Mouse (Mus musculus) forebrain, embryonic 11.5 days (tissue): ENCODE data around the gene Calcb. TPM values are rescaled to one million over a fixed set of nuclear protein-coding genes. Genes with fewer than 3 reads are reported as not detected.

Source experiments
- ATAC-seq: fragments of 200-750 bp; cut with Nextera tagmentation; replicated peaks from 2 replicates; pipeline ENCODE4 v1.8.0; 2017; ENCODE audit warnings: moderate TSS enrichment; ENCODE audit not compliant: low FRiP score
- DNase-seq: peaks from one replicate; pipeline ENCODE4 v3.0.0-alpha.2; 2017; ENCODE audit warnings: low spot score
- H3K27ac ChIP-seq: fragments of 300-500 bp; sonication (generic); 2 replicates; pipeline ENCODE4 v1.5.1; 2014; ENCODE audit warnings: low read depth, low read length
- H3K27me3 ChIP-seq: fragments of 300-500 bp; sonication (generic); 2 replicates; pipeline ENCODE4 v1.6.1; 2014; ENCODE audit warnings: mild to moderate bottlenecking, low read length, mixed read lengths; ENCODE audit not compliant: control insufficient read depth, insufficient read depth
- H3K36me3 ChIP-seq: fragments of 300-500 bp; sonication (generic); 2 replicates; pipeline ENCODE4 v1.6.1; 2014; ENCODE audit warnings: mild to moderate bottlenecking, low read length, moderate library complexity, mixed read lengths; ENCODE audit not compliant: control insufficient read depth, insufficient read depth
- H3K4me1 ChIP-seq: fragments of 300-500 bp; sonication (generic); replicated peaks from 2 replicates; pipeline ENCODE4 v1.6.1; 2014; ENCODE audit warnings: low read length, mixed read lengths; ENCODE audit not compliant: control insufficient read depth, insufficient read depth
- H3K4me2 ChIP-seq: fragments of 300-500 bp; sonication (generic); 2 replicates; pipeline ENCODE4 v1.6.1; 2014; ENCODE audit warnings: low read depth, mild to moderate bottlenecking, low read length, moderate library complexity, mixed read lengths; ENCODE audit not compliant: severe bottlenecking
- H3K4me3 ChIP-seq: fragments of 300-500 bp; sonication (generic); 2 replicates; pipeline ENCODE4 v1.5.1; 2014; ENCODE audit warnings: low read depth, low read length
- H3K9ac ChIP-seq: fragments of 300-500 bp; sonication (generic); 2 replicates; pipeline ENCODE4 v1.6.1; 2014; ENCODE audit warnings: low read length
- H3K9me3 ChIP-seq: fragments of 300-500 bp; sonication (generic); 2 replicates; pipeline ENCODE4 v1.6.1; 2016; ENCODE audit warnings: low read length, mixed read lengths; ENCODE audit not compliant: control insufficient read depth
- WGBS: fragments of 180-500 bp; shearing (Covaris S2); extraction: QIAGEN DNeasy Blood & Tissue Kit; methylation state at CpG from one replicate; pipeline ENCODE4 v1.1.7; 2014; 5-methylcytosine and 5-hydroxymethylcytosine counted together
- polyA plus RNA-seq: library from polyadenylated mRNA; unstranded; fragments of >200 nt; fragmentation: Nextera tagmentation; extraction: Ambion mirVana; gene quantifications from 2 replicates; pipeline ENCODE4 v1.2.1, GENCODE M21; 2014

Gene Calcb
- polyA plus RNA-seq, 1 experiment from 2014 or later = not detected

DNA sequence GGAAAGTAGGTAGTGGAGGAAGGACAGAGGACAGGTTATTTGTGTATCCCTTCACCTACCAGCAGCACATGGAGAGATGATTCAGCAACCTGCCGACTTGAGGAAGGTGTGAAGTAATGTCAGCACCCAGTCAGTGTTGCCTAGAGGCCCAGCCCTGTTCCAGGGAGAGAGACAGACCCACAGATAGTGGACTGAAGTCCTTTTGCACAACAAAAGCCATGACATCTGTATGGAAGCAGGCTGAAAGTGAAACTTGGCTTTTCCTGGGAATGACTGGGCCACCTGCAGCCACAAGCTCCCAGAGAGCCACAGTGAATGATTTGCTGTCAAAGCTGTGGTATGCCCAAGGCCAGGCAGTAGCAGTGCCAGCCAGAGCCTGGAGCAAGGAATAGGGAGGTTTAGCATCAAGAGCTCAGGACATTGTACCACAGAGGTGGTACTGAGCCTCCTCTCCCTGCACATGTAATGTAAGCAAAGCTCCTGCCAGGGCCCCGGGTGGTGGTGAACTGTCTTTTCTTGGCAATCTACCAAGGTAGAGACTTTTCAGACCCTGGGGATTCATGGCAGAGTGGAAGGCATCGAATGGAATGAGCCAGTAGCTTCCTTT is 26.3 kb downstream of the Calcb start:
- Histone ChIP-seq H3K4me3 (no peak overlapping the region), H3K4me2 (no peak overlapping the region; the same call in 1 of the 2 replicates), H3K27me3 (peaks cover 6% of the 10 kb centered on the region; the same call in 1 of the 2 replicates), H3K36me3 (no peaks in the 10 kb centered on the region), H3K9me3 (no peaks in the 10 kb centered on the region), H3K9ac (no peak overlapping the region), H3K27ac (no peak overlapping the region), H3K4me1 (peaks cover 6% of the 10 kb centered on the region)
- DNase-seq (no peak), ATAC-seq (no peak)
- 76% methylated on average over 3 of the region's 3 CpGs for WGBS

DNA sequence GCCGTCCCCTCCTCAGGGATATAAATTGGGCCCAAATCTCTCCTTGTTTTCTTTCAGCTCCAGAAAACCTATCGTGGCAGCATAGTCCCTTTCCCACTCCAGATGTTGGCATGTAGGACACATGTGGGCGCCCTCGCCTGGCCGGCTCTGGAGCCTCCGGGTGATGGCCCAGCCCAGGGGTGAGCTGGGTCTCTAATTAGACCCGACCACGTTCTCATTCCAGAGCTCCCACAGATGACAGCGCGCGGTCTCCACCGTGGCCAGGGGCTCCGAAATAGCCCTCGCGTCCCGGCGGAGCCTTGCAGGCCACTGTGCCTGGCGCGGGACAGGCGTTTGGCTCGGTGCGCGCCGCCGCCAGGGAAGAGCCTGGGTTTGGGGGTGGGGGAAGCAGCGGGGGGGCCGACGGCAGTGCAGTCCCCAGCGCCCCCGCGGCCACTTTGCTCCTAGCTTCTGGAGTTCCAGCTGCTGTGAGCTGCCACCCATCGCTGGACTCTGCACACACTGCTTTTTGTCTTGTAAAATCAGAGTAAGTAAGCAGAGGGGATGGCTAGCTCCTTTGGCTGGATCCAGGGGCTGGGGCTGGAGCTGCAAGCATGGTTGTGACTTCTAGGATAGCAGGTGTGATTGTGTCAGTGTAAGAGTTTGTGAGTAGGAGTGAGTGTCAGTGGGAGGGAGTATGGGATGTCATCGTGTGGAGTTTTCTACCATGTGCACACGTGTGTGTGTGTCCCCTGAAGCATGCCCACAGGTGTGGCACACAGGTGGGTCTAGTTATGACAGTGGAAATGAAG is 27.2 kb downstream of the Calcb start:
- Histone ChIP-seq H3K27ac (no peak overlapping the region), H3K9ac (peak overlapping the region; percentile 53), H3K4me1 (peaks cover 6% of the 10 kb centered on the region), H3K4me3 (peak overlapping the region; percentile 25), H3K27me3 (peaks cover 6% of the 10 kb centered on the region; the same call in 1 of the 2 replicates), H3K36me3 (no peaks in the 10 kb centered on the region), H3K9me3 (no peaks in the 10 kb centered on the region), H3K4me2 (peak overlapping the region; percentile 70)
- ATAC-seq = peak; percentile 49; the same call in 1 of the 2 replicates
- WGBS = 3% methylated on average over 34 of the region's 34 CpGs
- peak; percentile 60 for DNase-seq

DNA sequence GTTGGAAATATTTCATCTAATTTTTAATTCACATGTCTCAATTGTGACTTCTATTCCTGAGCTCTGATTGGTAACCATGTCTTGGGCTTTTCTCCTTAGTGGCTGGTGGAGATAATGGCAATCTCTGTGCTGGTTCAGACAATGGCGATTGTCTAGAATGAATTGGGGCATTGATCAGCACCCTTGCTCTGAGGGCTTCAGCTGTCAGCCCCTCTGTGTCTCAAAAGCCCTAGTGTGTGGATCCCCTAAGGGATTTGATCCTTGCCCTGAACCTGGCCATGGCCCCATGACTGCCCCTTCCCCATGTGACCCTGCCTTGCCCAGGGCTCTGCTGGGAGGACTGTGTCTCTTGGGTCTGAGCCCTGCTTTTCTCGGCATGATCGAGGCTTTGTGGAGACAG is 29.2 kb downstream of the Calcb start:
- no peak for ATAC-seq
- Histone ChIP-seq H3K4me3 (no peak overlapping the region), H3K27ac (no peak overlapping the region), H3K27me3 (peaks cover 6% of the 10 kb centered on the region; the same call in 1 of the 2 replicates), H3K4me1 (peaks cover 6% of the 10 kb centered on the region), H3K36me3 (no peaks in the 10 kb centered on the region), H3K9ac (no peak overlapping the region), H3K4me2 (no peak overlapping the region), H3K9me3 (no peaks in the 10 kb centered on the region)
- DNase-seq = no peak
- WGBS = 58% methylated on average over 3 of the region's 3 CpGs

DNA sequence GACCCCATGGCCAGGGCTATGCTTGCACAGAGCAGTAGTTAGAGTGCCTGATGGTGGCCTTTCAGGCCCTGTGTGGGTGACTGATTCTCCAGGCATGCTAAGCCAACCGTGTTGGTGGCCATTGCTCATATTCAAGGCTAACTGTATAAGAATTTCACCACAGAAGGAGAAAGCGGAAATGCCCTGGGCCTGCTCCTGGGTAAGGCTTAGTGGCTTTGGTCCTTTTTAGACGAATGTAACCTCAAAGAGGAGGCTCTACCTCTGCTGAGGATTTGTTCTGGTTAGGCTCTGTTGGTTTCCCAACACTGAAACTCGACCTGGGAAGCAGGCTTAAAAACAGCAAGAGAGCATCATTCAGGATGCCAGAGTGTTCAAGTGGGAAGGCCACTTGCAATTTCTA is 29.8 kb downstream of the Calcb start:
- H3K36me3 ChIP-seq = no peaks in the 10 kb centered on the region
- WGBS = 68% methylated on average over 4 of the region's 4 CpGs
- H3K9ac ChIP-seq = no peak overlapping the region
- peaks cover 6% of the 10 kb centered on the region; the same call in 1 of the 2 replicates for H3K27me3 ChIP-seq
- no peak for ATAC-seq
- no peak overlapping the region for H3K4me2 ChIP-seq
- no peak overlapping the region for H3K4me3 ChIP-seq
- H3K4me1 ChIP-seq = peaks cover 6% of the 10 kb centered on the region
- no peak for DNase-seq
- H3K27ac ChIP-seq = no peak overlapping the region
- H3K9me3 ChIP-seq = no peaks in the 10 kb centered on the region

DNA sequence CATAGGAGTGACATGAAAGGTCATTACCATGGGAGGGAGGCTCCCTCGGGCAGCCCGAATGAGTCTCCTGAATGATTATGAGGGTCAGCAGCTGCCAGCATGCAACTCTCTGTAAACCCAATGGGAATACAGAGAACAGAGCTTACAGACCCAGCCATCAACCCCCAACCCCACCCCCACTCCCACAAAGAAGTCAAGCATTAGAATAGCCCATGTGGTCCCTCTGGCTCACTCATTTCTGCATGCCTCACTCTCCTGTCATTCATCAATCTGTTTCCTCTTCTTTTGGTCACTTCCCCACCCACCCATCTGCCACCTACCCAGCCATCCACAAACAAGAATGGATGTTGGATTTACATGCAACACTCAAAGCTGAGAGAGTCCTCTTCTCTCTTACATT is 35.0 kb downstream of the Calcb start:
- DNase-seq (no peak), ATAC-seq (no peak)
- H3K27me3 ChIP-seq = no peaks in the 10 kb centered on the region
- no peak overlapping the region for H3K27ac ChIP-seq
- H3K4me1 ChIP-seq = 0 out of 2 replicates have a peak, but pooled peaks cover 2% of the 10 kb centered on the region
- no peaks in the 10 kb centered on the region for H3K9me3 ChIP-seq
- WGBS = 85% methylated on average over 2 of the region's 2 CpGs
- no peak overlapping the region for H3K9ac ChIP-seq
- no peaks in the 10 kb centered on the region for H3K36me3 ChIP-seq
- H3K4me3 ChIP-seq = no peak overlapping the region
- no peak overlapping the region for H3K4me2 ChIP-seq

DNA sequence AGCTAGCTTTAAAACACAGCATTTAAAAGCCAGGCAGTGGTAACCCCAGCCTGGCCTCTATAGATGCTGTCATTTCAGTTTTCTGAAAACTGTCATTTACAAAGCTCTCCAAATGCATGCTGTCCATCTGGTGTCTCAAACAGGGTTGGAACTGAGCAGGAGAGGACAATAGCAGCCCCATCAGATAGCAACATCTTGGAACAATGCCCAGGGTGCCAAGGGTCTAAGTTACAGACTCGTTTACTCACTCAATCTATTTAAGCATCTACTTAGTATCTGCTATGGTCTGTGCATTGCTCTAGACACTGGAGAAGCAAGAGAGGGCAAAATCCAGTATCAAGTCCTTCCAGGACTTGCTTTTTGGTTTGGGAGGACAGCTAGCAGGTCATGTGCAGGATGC is 35.8 kb downstream of the Calcb start:
- no peaks in the 10 kb centered on the region for H3K27me3 ChIP-seq
- H3K36me3 ChIP-seq = no peaks in the 10 kb centered on the region
- no peak overlapping the region for H3K4me3 ChIP-seq
- H3K9me3 ChIP-seq = no peaks in the 10 kb centered on the region
- ATAC-seq (no peak), DNase-seq (no peak)
- 0 out of 2 replicates have a peak, but pooled peaks cover 2% of the 10 kb centered on the region for H3K4me1 ChIP-seq
- H3K4me2 ChIP-seq = no peak overlapping the region
- WGBS = 43% methylated on average over 1 of the region's 1 CpGs
- no peak overlapping the region for H3K27ac ChIP-seq
- no peak overlapping the region for H3K9ac ChIP-seq

DNA sequence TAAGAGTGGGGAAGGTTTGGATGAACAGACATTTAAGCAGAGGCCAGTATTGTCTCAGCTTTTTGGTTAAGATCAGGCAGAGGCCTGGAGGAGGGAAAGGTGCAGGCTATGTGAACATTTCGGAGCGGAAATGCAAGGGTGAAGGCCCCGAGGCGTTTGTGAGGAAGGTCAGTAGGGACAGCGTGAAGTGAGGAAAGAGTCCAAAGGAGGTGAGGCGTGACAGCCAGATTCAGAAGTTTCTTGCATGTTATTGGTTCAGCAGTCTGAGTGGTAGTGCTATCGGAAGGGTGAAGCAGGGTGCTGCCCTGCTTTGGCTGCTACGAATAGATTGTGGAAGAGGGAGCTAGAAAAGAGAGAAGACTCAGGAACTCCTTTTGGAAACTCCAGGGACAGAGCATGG is 36.2 kb downstream of the Calcb start:
- no peak overlapping the region for H3K4me3 ChIP-seq
- H3K4me2 ChIP-seq = no peak overlapping the region
- 0 out of 2 replicates have a peak, but pooled peaks cover 2% of the 10 kb centered on the region for H3K4me1 ChIP-seq
- ATAC-seq (no peak), DNase-seq (no peak)
- H3K9me3 ChIP-seq = no peaks in the 10 kb centered on the region
- 84% methylated on average over 8 of the region's 8 CpGs for WGBS
- H3K27me3 ChIP-seq = no peaks in the 10 kb centered on the region
- H3K27ac ChIP-seq = no peak overlapping the region
- H3K9ac ChIP-seq = no peak overlapping the region
- no peaks in the 10 kb centered on the region for H3K36me3 ChIP-seq

DNA sequence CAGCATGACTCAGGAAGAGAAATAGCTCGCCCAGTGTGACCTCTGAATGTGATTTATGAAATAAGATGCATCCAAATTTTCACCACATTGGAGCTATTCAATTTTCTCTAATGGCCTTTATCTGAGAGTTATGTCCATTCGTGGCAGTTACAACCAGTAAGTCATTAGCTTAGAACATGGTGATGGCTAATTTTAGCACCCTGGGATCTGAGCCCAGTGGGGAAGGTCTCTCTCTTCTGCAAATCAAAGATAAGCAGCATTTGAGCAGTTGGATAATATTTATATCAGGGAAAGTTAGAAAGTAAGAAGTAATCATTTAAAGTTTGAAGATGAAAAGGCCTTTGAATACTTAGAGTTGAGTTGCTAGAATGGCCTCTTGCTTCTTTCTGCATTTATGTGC is 44.2 kb downstream of the Calcb start:
- Histone ChIP-seq H3K9ac (no peak overlapping the region), H3K4me1 (no peaks in the 10 kb centered on the region), H3K36me3 (no peaks in the 10 kb centered on the region), H3K27ac (no peak overlapping the region), H3K4me2 (no peak overlapping the region), H3K9me3 (no peaks in the 10 kb centered on the region), H3K27me3 (no peaks in the 10 kb centered on the region), H3K4me3 (no peak overlapping the region)
- WGBS = 72% methylated on average over 2 of the region's 2 CpGs
- DNase-seq = no peak
- ATAC-seq = no peak
